Mouse (Mus musculus): ENCODE measurements around the gene Olfr59. TPM values are rescaled to one million over a fixed set of nuclear protein-coding genes. Genes with fewer than 3 reads are reported as not detected.

Olfr59 gene
- not detected in 2 replicates for polyA plus RNA-seq (2014; fragmentation: Nextera tagmentation; extraction: Ambion mirVana)

DNA sequence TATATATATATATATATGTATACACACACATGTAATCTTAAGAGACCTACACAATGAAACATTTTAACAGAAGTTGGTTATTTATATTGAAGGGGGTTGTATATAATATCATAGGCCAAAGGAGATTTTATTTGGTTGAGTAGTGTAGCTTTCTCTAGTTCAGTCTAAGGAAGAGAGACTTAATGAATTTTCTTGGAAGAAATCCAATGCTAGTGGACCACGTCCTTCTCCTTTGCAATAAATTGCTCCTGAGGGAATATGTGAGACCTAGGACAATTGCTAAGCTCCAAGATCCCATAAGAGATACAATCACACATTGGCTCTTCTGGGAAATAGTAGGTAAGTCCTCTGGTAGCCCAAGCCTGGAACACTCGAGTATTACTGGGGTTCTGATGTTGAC lies at the start of gene Olfr59:
Gene Olfr59 (plus strand): TSS at position 301 of the 400 bp plus-strand sequence.
- H3K27me3 ChIP-seq (ENCODE audit: control insufficient read depth, insufficient read depth, low read length), result no peaks in the 10 kb centered on the region
- no peak within 1 kb of the TSS for H3K4me2 ChIP-seq (replicated peaks; ENCODE audit: low read depth, low read length)
- no peaks in the 10 kb centered on the region for H3K36me3 ChIP-seq (ENCODE audit: control insufficient read depth, insufficient read depth, low read length)
- no peaks in the 10 kb centered on the region for H3K4me1 ChIP-seq (ENCODE audit: control insufficient read depth, insufficient read depth, low read length)
- no peak for ATAC-seq (ENCODE audit: insufficient number of reproducible peaks, insufficient read depth, low FRiP score, low read depth)
- no peak within 1 kb of the TSS for H3K9ac ChIP-seq (replicated peaks; ENCODE audit: low read depth, low read length)
- no peak within 1 kb of the TSS for H3K4me3 ChIP-seq (ENCODE audit: low read depth, low read length)
- 62% methylated on average over 2 of the region's 2 CpGs for WGBS
- H3K27ac ChIP-seq (ENCODE audit: low read length), result no peak within 1 kb of the TSS
- 0 out of 2 replicates have a peak, but pooled peaks cover 4% of the 10 kb centered on the region for H3K9me3 ChIP-seq (ENCODE audit: control insufficient read depth, low read depth, low read length)

DNA sequence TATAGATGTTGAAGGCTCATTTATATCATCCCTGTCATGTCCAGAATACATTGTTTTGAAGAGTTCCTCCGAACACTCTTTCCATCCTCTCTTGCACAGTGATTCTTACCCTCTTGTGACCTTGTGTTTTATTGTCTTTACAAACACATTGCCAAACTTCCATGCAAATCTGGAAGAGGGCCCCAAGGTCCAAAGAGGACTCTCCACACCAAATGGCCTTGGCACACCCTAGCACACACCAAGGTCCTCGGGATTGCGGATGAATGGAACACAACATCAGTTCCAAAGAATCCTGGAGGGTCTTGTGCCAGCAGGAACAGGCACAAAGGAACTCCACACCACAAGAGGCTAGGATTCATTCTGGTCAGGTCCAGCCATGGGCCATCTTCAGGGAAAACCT lies 42.3 kb upstream of the Olfr59 start:
- H3K4me3 ChIP-seq (ENCODE audit: low read depth, low read length), result no peak overlapping the region
- whole genome bisulfite sequencing, result 90% methylated on average over 3 of the region's 3 CpGs
- no peak overlapping the region for H3K27ac ChIP-seq (ENCODE audit: low read length)
- no peak overlapping the region for H3K9ac ChIP-seq (replicated peaks; ENCODE audit: low read depth, low read length)
- H3K9me3 ChIP-seq (ENCODE audit: control insufficient read depth, low read depth, low read length), result no peaks in the 10 kb centered on the region
- no peaks in the 10 kb centered on the region for H3K27me3 ChIP-seq (ENCODE audit: control insufficient read depth, insufficient read depth, low read length)
- H3K36me3 ChIP-seq (ENCODE audit: control insufficient read depth, insufficient read depth, low read length), result no peaks in the 10 kb centered on the region
- no peaks in the 10 kb centered on the region for H3K4me1 ChIP-seq (ENCODE audit: control insufficient read depth, insufficient read depth, low read length)
- ATAC-seq (ENCODE audit: insufficient number of reproducible peaks, insufficient read depth, low FRiP score, low read depth), result no peak
- no peak overlapping the region for H3K4me2 ChIP-seq (replicated peaks; ENCODE audit: low read depth, low read length)

DNA sequence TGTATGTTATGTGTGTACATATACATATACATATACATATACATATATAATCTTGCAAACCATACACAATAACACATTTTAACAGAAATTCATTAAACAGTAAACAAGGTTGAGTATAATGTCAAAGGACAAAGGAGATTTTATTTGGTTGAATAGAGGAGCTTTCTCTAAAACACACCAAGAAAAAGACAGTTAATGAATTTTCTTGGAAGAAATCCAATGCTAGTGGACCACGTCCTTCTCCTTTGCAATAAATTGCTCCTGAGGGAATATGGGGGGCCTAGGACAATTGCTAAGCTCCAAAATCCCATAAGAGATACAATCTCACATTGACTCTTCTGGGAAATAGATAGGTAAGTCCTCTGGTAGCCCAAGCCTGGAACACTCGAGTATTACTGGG lies 24.0 kb upstream of the Olfr59 start, which contains the start of gene Olfr406:
Gene Olfr406 (plus strand): TSS at position 301 of the 400 bp plus-strand sequence.
- ATAC-seq (ENCODE audit: insufficient number of reproducible peaks, insufficient read depth, low FRiP score, low read depth), result no peak
- WGBS, result 48% methylated on average over 2 of the region's 2 CpGs

DNA sequence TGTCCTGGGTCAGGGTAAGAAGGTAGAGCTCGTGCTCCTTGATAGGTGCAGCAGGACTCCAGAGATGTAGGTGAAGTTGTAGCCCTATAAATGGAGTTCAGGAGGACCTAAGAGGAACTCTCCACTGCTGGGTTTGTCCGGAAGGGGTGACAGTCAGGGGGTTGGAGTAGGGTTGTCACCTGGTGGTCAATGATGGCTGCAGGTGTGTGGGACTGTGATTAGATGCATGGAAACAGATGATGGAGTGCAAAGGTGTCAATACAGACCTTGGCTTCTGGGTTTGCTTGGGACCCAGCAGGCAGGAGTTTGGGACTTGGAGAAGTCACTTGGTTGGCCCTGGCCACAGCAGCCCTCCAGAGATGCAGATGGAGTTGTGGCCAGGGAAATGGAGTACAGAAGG lies 3.7 kb downstream of the Olfr59 start:
- no peak for ATAC-seq (ENCODE audit: insufficient number of reproducible peaks, insufficient read depth, low FRiP score, low read depth)
- Histone ChIP-seq H3K27me3 (ENCODE audit: control insufficient read depth, insufficient read depth, low read length) (no peaks in the 10 kb centered on the region), H3K36me3 (ENCODE audit: control insufficient read depth, insufficient read depth, low read length) (no peaks in the 10 kb centered on the region), H3K4me3 (ENCODE audit: low read depth, low read length) (no peak overlapping the region), H3K4me1 (ENCODE audit: control insufficient read depth, insufficient read depth, low read length) (no peaks in the 10 kb centered on the region), H3K9me3 (ENCODE audit: control insufficient read depth, low read depth, low read length) (no peaks in the 10 kb centered on the region), H3K27ac (ENCODE audit: low read length) (no peak overlapping the region), H3K9ac (replicated peaks; ENCODE audit: low read depth, low read length) (no peak overlapping the region), H3K4me2 (replicated peaks; ENCODE audit: low read depth, low read length) (no peak overlapping the region)
- WGBS, result 74% methylated on average over 2 of the region's 2 CpGs

More for the DNA sequence above, 24.0 kb upstream of the Olfr59 start, which contains the start of gene Olfr406:
- no peak within 1 kb of the TSS for H3K27ac ChIP-seq (ENCODE audit: low read length)
- H3K27me3 ChIP-seq (ENCODE audit: control insufficient read depth, insufficient read depth, low read length), result no peaks in the 10 kb centered on the region
- no peak within 1 kb of the TSS for H3K4me2 ChIP-seq (replicated peaks; ENCODE audit: low read depth, low read length)
- H3K9ac ChIP-seq (replicated peaks; ENCODE audit: low read depth, low read length), result no peak within 1 kb of the TSS
- H3K4me1 ChIP-seq (ENCODE audit: control insufficient read depth, insufficient read depth, low read length), result no peaks in the 10 kb centered on the region
- no peak within 1 kb of the TSS for H3K4me3 ChIP-seq (ENCODE audit: low read depth, low read length)
- no peaks in the 10 kb centered on the region for H3K36me3 ChIP-seq (ENCODE audit: control insufficient read depth, insufficient read depth, low read length)
- no peaks in the 10 kb centered on the region for H3K9me3 ChIP-seq (ENCODE audit: control insufficient read depth, low read depth, low read length)

DNA sequence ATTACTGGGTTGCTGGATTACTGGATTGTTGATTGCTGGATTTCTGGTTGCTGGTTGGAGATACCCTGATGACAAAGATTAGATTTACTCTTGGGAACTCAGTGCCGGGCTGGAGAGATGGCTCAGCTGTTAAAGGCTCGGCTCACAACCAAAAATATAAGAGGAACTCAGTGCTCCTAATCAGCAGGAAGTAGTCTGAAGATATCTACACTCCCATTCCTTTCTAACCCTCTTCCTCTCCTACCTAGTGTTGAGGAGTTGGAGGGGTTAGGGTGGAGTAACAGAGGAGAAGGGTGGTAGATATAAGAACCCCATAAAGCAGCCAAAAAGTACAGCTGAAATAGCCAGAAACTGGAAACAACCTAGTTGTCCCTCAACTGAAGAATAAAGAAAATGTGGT lies 42.5 kb downstream of the Olfr59 start:
- H3K9ac ChIP-seq (replicated peaks; ENCODE audit: low read depth, low read length), result no peak overlapping the region
- no peak overlapping the region for H3K4me2 ChIP-seq (replicated peaks; ENCODE audit: low read depth, low read length)
- H3K36me3 ChIP-seq (ENCODE audit: control insufficient read depth, insufficient read depth, low read length), result no peaks in the 10 kb centered on the region
- 68% methylated on average over 2 of the region's 2 CpGs for WGBS
- H3K4me1 ChIP-seq (ENCODE audit: control insufficient read depth, insufficient read depth, low read length), result no peaks in the 10 kb centered on the region
- H3K27ac ChIP-seq (ENCODE audit: low read length), result no peak overlapping the region
- H3K4me3 ChIP-seq (ENCODE audit: low read depth, low read length), result no peak overlapping the region
- H3K9me3 ChIP-seq (ENCODE audit: control insufficient read depth, low read depth, low read length), result no peaks in the 10 kb centered on the region
- no peaks in the 10 kb centered on the region for H3K27me3 ChIP-seq (ENCODE audit: control insufficient read depth, insufficient read depth, low read length)
- ATAC-seq (ENCODE audit: insufficient number of reproducible peaks, insufficient read depth, low FRiP score, low read depth), result no peak

DNA sequence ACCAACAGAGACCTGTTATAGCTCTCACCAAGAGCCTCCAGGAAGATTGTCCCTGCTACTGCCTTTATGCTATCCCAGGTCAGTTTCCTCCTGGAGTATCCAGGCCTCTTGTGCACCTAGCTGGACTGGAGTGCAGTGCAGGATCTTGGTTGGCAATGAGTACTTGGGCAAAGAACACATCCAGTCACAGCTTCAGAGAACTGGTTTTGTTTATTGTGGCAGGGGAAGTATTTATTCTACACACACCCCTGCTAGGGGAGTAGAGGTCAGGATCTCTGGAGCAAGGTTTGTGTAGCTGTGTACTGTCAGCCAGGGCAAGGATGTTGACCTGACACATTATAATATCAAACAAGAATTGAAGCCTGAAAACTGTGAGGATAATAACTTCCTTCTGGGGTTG lies 45.2 kb downstream of the Olfr59 start:
- ATAC-seq (ENCODE audit: insufficient number of reproducible peaks, insufficient read depth, low FRiP score, low read depth), result no peak
- H3K4me2 ChIP-seq (replicated peaks; ENCODE audit: low read depth, low read length), result no peak overlapping the region
- no peaks in the 10 kb centered on the region for H3K36me3 ChIP-seq (ENCODE audit: control insufficient read depth, insufficient read depth, low read length)
- H3K9ac ChIP-seq (replicated peaks; ENCODE audit: low read depth, low read length), result no peak overlapping the region
- no peaks in the 10 kb centered on the region for H3K4me1 ChIP-seq (ENCODE audit: control insufficient read depth, insufficient read depth, low read length)
- H3K27me3 ChIP-seq (ENCODE audit: control insufficient read depth, insufficient read depth, low read length), result no peaks in the 10 kb centered on the region
- H3K4me3 ChIP-seq (ENCODE audit: low read depth, low read length), result no peak overlapping the region
- H3K27ac ChIP-seq (ENCODE audit: low read length), result no peak overlapping the region
- H3K9me3 ChIP-seq (ENCODE audit: control insufficient read depth, low read depth, low read length), result no peaks in the 10 kb centered on the region

DNA sequence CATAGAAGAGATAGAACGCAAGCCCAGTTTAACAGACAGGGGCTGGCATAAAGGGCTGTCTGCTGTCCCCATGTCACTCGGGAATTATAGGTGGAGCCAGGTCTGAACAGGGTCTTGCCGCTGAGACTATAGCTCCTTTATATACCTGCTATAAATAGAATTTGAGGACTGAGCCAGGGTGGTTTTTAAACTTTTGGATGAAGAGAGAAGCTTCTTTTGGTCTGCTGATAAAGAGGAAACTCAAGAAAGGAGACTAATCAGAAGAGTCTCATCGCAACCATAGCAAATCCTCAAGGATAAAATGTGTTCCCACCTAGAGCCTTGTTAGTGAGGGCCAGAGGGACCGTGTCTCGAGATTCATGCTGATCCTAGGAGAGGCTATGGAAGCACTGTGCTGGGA lies 54.4 kb downstream of the Olfr59 start, which contains the start of gene Olfr410:
Gene Olfr410 (minus strand): TSS at position 101 of the 400 bp plus-strand sequence.
- H3K27ac ChIP-seq (ENCODE audit: low read length), result no peak within 1 kb of the TSS
- 83% methylated on average over 6 of the region's 6 CpGs for WGBS
- H3K4me3 ChIP-seq (ENCODE audit: low read depth, low read length), result no peak within 1 kb of the TSS
- no peaks in the 10 kb centered on the region for H3K27me3 ChIP-seq (ENCODE audit: control insufficient read depth, insufficient read depth, low read length)
- ATAC-seq (ENCODE audit: insufficient number of reproducible peaks, insufficient read depth, low FRiP score, low read depth), result no peak
- no peaks in the 10 kb centered on the region for H3K36me3 ChIP-seq (ENCODE audit: control insufficient read depth, insufficient read depth, low read length)
- no peaks in the 10 kb centered on the region for H3K9me3 ChIP-seq (ENCODE audit: control insufficient read depth, low read depth, low read length)
- H3K9ac ChIP-seq (replicated peaks; ENCODE audit: low read depth, low read length), result no peak within 1 kb of the TSS
- H3K4me1 ChIP-seq (ENCODE audit: control insufficient read depth, insufficient read depth, low read length), result no peaks in the 10 kb centered on the region
- H3K4me2 ChIP-seq (replicated peaks; ENCODE audit: low read depth, low read length), result no peak within 1 kb of the TSS

Other genes starting within 250 kb of the Olfr59 start
- not detected in 2 replicates for gene Olfr139, start 227.2 kb upstream of the Olfr59 start, polyA plus RNA-seq (2014; fragmentation: Nextera tagmentation; extraction: Ambion mirVana)
- gene Olfr399, start 227.1 kb upstream of the Olfr59 start, polyA plus RNA-seq (2014; fragmentation: Nextera tagmentation; extraction: Ambion mirVana), result not detected in 2 replicates
- not detected in 2 replicates for gene Zfp616, start 213.8 kb upstream of the Olfr59 start, polyA plus RNA-seq (2014; fragmentation: Nextera tagmentation; extraction: Ambion mirVana)
- not detected in 2 replicates for gene Olfr401, start 170.0 kb upstream of the Olfr59 start, polyA plus RNA-seq (2014; fragmentation: Nextera tagmentation; extraction: Ambion mirVana)
- gene Olfr402, start 130.2 kb upstream of the Olfr59 start, polyA plus RNA-seq (2014; fragmentation: Nextera tagmentation; extraction: Ambion mirVana), result not detected in 2 replicates
- gene Olfr403, start 97.5 kb upstream of the Olfr59 start, polyA plus RNA-seq (2014; fragmentation: Nextera tagmentation; extraction: Ambion mirVana), result not detected in 2 replicates
- gene Olfr43, start 72.4 kb upstream of the Olfr59 start, polyA plus RNA-seq (2014; fragmentation: Nextera tagmentation; extraction: Ambion mirVana), result not detected in 2 replicates
- gene Olfr406, start 23.9 kb upstream of the Olfr59 start, polyA plus RNA-seq (2014; fragmentation: Nextera tagmentation; extraction: Ambion mirVana), result not detected in 2 replicates
- not detected in 2 replicates for gene Olfr410, start 54.3 kb downstream of the Olfr59 start, polyA plus RNA-seq (2014; fragmentation: Nextera tagmentation; extraction: Ambion mirVana)
- not detected in 2 replicates for gene Olfr411, start 68.9 kb downstream of the Olfr59 start, polyA plus RNA-seq (2014; fragmentation: Nextera tagmentation; extraction: Ambion mirVana)
- gene Olfr412, start 78.3 kb downstream of the Olfr59 start, polyA plus RNA-seq (2014; fragmentation: Nextera tagmentation; extraction: Ambion mirVana), result not detected in 2 replicates

Data from stomach, embryonic 14.5 days (tissue).